Mouse (Mus musculus) urinary bladder, adult 2 months (tissue): Measurements from ENCODE around the gene Gm28961. TPM values are rescaled to one million over a fixed set of nuclear protein-coding genes. Genes with fewer than 3 reads are reported as not detected.
"Not testable (repeated sequence)": the region's sequence is repeated elsewhere in the genome, so short reads cannot be mapped to it uniquely, and the experiment has no call there.

ENCODE experiments used
- DNase-seq: peaks from one replicate; pipeline ENCODE4 v3.0.0; 2022; ENCODE audit warnings: low spot score
- polyA plus RNA-seq: library from polyadenylated mRNA; depleted of rRNA; stranded (reverse); fragments of >200 nt; gene quantifications from 2 replicates; pipeline ENCODE4 v1.2.3, GENCODE M21; 2012; rRNA removed

The Gm28961 gene
- polyA plus RNA-seq: not detected in 2 replicates

DNA sequence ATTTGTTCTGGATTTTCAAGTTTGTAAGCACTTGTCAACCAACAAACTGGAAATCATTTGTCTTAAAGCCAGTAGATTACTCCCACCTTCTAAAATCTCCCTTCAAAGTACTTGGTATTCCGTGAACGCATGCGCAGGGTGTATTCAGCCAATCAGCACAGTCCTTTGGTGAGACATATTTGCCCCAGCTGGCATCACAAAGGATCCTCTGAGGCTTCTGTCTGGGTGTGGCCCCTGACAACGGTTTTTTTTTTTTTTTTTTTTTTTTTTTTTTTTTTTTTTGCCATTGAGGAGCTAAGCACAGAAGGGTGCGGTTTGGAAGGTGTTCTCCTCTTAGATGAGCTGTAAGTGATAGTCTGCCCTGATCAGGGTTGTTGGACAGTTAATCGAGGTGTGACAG lies at the start of gene Gm28961:
Gm28961 (plus strand) TSS at position 301 of the 400 bp plus-strand sequence.
- DNase-seq: not testable (repeated sequence)

Other genes starting within 250 kb of the Gm28961 start
- gene Gm21943, start 172.0 kb upstream of the Gm28961 start, polyA plus RNA-seq: not detected in 2 replicates